Mouse (Mus musculus): Measurements from ENCODE around the gene Lat2. TPM values are rescaled to one million over a fixed set of nuclear protein-coding genes. Genes with fewer than 3 reads are reported as not detected.

Gene Lat2
- total RNA-seq, 2 experiments from 2014 or later: 1.7 to 2.0 TPM

DNA sequence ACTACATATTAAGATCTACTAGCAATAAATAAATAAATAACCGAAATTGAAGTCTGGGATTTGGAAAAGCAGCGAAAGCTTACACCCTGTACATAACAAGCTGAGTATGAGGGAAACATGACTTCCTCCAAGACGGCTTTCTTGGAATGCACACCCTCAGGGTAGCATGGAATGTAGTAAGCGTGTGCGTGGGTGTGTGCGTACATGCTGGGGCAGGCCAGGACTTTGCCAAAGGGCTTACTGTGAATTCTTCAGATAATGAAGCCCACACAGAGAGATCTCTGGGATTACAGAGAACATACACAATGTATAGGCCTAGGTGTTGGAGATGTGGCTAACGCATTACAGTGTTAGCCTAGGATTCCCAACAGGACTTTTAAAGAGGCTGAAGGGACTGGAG lies 37.3 kb downstream of the Lat2 start:
- intact Hi-C loops (cut with DNase I): no loop called here
- DNase-seq (ENCODE audit: low spot score): no peak

DNA sequence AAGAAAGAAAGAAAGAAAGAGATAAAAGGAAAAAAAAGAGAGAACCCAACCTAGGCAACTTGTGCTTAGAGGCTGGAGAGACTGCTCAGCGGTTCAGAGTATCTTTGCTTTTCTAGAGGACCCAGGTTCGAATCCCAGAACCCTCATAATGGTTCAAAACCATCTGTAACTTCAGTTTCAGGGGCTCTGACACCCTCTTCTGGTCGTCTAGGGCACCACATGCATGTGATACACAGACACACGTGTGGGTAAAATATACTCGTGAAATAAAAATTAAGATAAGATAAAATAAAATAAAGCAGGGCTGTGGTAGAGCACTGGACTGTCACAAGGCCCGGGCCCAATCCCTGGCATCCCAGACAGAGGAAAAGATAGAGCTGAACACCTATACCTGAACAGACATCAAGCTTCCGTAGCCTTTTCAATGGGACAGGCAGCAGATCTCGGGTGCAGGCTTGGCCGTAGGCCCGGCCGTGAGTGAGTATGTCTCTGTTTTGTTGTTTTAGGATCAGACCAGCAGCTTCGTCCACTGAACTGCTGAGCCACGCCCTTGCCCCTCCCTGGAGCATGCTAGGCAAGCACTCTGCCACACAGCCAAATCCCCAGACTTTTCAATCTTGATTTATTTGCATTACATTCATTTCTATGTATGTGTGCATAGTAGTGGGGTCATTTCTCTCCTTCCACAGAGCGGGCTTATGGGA lies 38.2 kb downstream of the Lat2 start:
- no peak for DNase-seq (ENCODE audit: low spot score)
- intact Hi-C loops (cut with DNase I): no loop called here

DNA sequence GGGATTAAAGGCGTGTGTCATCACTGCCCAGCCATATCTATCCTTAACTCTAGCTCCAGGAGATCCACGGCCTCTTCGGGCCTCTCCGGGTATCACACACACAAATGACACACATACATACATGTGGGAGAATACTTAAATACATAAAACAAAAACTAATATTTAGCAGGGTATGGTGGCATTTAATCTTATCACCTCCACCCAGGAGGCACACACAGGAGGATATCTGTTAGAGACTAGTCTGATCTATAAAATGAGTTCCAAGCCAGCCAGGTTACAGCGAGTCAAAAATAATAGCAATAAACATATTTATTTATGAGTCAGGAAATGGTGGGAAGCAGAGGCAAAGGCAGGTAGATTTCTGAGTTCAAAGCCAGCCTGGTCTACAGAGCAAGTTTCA lies 39.0 kb downstream of the Lat2 start:
- intact Hi-C loops (cut with DNase I): no loop called here
- DNase-seq (ENCODE audit: low spot score): no peak

DNA sequence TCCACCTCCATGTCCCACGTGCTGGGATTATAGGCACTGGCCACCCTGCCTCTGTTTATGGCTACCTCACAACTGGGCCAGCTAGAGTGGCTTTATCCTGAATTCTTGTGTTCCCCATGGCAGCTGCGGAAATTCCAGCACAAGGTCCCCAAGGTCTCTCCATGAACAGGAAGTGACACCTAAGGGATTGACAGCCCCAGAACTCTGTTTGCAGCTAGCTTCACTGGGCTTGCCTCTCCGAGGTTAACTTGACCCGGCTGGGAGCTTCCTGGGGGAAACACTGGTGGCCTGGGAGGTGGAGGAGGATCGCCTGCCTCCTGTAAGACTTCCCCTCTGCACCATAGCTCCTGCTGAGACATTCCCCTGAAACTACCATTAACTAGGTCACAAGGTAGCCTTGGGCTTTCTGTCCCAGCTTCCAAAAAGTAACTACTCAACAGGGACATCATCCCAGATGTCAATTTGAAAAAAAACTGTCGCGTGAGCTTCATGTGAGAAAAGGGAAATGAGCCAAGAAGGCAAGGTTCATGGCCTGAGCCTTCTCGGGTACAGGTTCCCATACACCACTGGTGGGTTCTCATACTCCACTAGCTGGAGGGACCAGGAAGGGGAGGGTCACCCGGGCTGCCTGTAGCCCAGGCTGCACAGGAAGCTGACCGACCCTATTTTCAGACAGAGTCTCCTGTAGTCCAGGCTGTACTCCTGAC lies 42.2 kb downstream of the Lat2 start:
- intact Hi-C loops (cut with DNase I): loop anchor here (1.0 kb wide), 1 partner anchor 20 kb away; the partner anchor contains the start of gene Clip2
- DNase-seq (ENCODE audit: low spot score): no peak

DNA sequence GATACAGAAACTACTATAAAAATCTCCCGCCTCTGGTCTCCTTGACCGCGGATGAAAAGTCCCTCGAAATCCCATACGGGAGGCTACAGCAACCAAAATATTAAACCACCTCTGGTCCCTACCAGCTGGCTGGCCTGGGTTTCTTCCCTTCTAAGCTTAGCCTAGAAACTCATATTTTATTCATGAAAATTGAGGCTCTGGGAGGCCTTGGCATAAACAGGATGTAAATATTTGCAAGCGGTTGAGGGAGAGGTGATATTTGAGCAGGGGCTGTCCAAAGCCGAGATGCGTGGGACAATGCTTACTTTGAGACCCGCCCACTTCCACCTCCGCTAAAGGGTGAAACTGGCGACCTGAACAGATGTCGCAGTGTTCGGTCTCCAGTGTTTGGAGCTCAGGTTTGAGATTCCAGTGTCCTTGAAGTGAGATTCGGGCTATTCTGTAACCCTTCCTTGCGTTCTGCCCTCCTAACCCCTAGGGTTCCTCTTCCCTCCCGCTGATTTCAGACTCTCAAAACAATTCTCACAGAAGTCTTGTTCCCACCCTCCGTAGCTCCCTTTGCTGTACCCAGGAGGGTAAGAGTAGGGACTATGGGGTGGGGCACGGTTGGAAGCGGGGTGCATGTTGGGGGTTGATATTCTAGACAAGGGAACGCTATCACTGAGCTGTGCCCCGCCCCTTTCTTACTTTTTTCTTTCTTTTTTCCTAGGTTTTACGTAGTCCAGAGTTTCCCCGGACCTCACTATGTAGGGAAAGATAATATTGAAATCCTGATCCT lies 42.9 kb downstream of the Lat2 start:
- no peak for DNase-seq (ENCODE audit: low spot score)
- intact Hi-C loops (cut with DNase I): loop anchor here (1.0 kb wide), 1 partner anchor 20 kb away; the partner anchor contains the start of gene Clip2

DNA sequence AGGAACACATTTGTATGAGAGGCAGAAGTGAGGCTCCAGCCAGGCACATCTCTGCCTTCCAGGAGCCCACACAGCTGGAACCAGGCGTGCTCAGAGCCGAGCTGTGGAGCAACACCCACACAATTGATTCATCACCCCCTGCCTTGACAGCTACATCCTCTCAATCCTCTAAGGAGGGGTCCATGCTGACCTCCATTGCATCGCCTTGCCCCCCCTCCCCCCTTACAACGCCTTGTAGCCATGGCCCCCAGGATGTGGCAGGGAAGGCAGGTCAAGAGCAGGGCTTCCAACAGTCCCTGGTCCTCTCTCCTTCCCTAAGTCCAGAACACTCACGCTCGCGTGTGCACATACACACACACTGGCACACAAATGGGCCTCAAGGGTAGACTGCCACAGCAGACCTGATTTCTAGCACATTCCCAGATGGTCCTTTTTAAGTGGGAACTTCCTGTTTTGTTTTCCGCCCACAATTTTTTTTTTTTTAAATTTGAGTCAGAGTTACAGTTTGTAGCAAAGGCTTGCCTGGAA lies 45.8 kb downstream of the Lat2 start:
- intact Hi-C loops (cut with DNase I): loop anchor here (2.0 kb wide), 1 partner anchor 14 kb away; no protein-coding TSS in a partner anchor
- DNase-seq (ENCODE audit: low spot score): no peak

DNA sequence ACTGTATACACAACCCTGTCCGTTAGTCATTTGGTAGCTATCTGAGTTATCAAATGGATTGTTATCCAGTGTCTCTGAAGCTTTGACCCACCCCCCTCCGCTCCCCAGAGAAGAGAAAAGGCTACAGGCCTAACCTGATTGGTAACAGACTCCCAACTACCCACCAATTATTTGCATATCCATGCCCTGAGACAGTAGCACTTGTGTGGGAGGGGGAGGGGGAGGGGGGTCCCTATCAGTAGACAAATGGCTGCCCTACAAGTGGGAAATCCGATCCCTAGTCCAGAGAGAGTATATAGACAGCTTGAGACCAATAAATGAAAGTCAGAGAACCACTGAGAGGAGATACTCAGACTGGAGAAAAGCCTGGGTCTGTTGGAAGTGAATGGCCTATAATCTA lies 46.8 kb downstream of the Lat2 start:
- intact Hi-C loops (cut with DNase I): loop anchor here (2.0 kb wide), 1 partner anchor 13 kb away; no protein-coding TSS in a partner anchor
- no peak for DNase-seq (ENCODE audit: low spot score)

DNA sequence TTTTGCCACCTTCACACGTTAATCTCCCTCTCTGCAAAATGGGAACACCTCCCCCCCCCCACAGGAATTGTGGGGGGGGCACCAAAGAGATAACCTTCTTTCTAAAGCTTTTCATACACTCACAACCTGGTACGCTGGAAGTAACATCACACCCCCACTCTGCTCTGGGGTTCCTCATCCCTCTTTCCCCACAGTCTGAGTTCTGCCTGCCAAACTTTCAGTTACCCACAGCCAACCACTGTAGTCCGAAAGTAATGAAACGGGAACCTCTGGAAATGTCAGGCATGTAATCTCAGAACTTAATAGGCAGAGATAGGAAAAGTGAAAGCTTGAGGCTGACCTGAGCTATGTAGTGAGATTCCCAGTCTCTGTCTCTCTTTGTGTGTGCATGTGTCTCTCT lies 47.4 kb downstream of the Lat2 start:
- intact Hi-C loops (cut with DNase I): no loop called here
- DNase-seq (ENCODE audit: low spot score): no peak

DNA sequence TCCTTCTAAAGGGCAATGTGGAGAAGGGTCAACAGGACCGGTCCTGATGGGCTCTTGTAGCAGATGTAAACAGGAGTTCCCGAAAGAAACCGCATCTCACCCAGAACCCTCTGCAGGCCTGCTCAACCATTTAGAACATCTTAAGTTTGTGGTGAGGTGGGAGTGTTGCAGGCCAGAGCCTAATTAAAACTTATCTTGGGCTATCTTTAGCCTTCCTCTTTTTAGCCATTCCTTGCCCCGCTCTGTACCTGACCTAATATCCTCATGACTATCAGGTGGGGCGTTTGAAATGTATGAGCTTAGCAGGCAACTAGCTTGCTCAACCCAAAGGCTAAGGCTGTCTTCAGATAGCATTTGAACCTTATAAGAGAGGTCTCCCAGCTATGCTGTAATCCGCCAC lies 49.1 kb downstream of the Lat2 start:
- intact Hi-C loops (cut with DNase I): no loop called here
- no peak for DNase-seq (ENCODE audit: low spot score)

DNA sequence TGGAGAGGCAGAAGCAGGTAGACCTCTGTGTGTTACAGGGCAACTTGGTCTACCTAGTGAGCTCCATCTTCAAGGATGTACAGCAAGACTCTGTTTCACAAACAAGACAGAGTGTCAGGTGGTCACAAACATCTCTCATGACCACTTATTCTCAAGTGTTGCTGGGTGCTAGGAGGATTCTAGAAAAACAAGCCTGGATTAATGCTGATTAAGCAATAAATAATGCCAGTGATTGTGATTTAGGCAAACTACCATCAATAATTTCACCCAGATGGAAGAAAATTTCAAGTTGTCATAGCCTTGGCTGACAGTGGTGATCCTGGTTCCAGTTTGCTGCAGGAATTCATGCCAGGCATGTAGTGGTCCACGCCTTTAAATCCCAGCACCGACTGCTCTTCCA lies 50.6 kb downstream of the Lat2 start:
- intact Hi-C loops (cut with DNase I): no loop called here
- no peak for DNase-seq (ENCODE audit: low spot score)

DNA sequence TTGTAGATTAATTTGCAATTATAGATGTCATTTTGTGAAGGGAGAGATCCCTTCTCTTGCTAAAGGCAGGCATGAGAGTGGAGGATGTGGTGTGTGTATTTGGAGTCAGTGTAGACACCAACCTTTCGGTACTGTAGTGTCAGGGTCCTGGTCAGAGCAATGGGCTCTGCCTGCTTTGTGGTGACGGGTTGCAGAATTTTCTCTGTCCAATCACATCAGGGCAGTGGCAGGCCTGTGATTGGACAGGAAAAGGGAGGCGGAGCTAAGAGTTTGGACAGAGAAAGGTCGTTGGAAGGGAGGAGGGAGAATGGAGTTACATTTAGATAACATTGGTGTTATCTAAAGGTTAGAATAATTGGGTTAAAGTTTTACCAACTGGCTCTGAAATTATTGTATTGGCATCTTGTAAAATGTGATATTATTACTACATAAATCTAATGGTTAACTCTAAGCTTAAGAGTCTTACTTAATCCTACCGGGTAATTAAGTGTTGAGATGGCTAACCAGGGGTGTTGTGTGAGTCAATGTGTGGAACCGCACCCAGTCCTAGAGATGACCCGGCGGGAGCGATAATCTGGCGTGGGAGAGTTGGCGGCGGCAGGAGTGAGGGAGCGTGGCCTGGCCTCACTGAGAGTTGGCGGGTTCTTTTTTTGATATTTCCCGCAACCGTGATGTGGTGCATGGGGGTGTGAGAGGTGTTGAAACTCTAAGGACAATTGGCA lies 54.2 kb downstream of the Lat2 start:
- DNase-seq (ENCODE audit: low spot score): no peak
- intact Hi-C loops (cut with DNase I): no loop called here

DNA sequence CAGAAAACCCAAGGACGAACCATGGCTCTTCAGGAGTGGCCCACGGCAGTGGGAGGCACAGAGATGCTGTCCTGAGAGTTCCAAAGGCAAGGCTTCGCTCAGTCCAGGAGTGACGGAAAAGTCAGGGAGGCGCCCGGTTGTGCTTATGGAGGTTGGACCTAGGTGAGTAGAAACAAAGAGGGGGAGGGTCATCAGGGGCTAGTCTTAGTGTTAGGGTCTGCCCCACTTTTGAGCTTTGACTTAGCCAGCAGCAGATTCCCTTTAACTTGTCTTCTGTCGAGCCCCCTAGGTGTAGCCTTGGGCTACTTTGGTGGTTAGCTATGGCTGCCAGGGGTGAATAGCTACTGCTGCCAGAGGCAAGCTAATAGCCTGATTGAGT lies 54.8 kb downstream of the Lat2 start, which contains the start of gene Syna:
Gene Syna, minus strand, starts transcription at position 101 of the 379 bp plus-strand sequence.
- intact Hi-C loops (cut with DNase I): no loop called here
- DNase-seq (ENCODE audit: low spot score): no peak

DNA sequence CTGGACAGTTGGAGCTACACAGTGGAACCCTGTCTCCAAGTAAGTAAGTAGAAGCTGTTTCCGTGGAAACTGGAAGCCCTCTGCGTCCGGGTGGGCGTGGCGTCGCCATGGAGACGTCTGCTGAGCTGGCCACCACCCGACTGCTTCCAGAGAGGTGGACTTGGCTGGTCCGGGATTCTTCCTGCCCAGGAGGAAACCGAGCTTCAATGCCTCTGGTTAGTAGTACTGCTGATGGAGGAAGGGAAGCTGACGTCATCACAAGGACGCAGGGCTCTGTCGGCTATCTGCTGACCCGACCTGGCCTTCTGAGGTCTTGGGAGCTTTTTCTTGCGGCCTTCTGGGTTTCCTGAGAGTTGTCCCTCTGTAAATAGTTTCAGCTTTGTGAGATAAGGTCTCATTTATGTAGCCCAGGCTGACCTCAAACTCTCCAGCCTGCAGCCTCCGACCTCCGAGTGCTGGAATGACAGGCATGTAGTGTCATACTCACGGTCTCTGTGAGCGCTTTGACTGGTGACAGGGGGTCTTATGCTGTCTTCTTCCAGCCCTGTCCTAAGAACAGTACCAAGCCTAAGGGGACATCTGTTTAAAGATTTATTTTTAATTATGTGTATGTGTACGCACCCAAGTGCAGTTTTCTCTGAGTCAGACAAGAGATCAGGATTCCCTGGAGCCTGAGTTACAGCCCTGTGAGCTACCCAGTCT lies 59.2 kb downstream of the Lat2 start:
- intact Hi-C loops (cut with DNase I): loop anchor here (2.0 kb wide), 1 partner anchor 13 kb away; no protein-coding TSS in a partner anchor
- peak; percentile 83 for DNase-seq (ENCODE audit: low spot score)

DNA sequence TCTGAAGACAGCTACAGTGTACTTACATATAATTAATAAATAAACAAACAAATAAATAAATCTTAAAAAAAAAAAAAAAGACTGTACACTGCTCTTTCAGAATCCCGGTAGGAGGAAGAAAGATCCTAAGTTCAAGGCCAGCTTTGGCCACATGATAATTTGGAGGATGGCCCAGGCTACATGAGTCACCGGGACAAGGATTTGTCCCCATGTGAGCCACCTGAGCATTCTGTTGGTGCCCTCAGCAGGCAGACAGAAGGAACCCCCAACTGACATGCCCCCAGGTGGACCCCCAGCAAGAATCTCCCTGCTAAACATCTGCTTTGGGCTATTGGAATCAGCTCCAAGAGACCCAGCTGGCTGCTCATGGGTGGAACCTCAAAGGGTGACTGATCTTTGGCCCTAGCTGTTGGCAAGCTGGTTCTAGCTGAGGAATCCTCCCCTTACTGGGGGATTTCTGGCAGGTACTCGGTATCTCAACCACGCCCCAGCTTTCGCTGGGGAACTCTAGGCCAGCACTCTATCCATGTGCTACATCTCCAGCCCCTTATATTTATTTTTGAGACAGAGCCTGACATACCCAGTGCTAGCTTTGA lies 60.8 kb downstream of the Lat2 start:
- no peak for DNase-seq (ENCODE audit: low spot score)
- intact Hi-C loops (cut with DNase I): loop anchor here (2.0 kb wide), 1 partner anchor 15 kb away; no protein-coding TSS in a partner anchor

DNA sequence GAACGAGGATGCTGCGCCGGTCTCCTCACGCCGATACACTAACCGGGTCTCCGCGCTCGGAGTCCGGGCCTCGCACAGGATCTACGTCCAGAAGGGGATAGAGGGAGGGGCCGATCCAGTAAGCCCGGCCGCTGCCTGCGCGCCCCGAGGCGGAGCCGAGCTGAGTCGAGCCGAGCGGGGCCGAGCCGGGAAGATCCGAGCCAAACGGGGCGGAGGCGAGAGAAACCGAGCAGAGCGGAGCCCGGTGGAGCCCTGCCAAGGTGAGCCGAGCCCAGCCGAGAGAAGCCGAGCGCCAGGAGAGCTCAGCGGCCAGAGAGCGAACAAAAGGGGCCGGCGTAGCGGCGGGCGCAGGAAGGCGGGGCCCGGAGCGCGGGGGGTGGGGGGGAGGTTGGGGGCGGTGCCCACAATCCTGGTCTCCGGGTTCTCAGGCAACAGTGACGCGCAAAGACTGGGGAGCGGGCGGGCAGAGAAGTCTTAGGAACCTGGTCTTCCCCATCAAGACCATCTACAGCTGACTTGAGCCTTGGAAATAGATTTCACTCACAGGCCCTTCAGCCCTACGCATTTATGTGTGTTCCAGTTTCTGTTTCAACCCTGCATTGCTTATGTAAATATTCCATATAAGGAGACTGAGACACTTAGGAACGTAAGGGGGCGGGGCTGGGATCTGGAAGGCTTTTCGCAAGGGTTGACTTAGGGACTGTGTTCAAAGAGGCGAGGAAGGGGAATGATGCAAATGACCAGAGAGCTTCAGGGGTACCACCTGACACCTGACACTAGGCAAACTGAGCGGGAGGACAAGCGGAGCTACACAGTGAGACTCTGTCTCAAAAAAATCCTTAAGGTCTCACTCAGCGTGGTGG lies 62.5 kb downstream of the Lat2 start, which contains the start of gene Clip2:
Gene Clip2, minus strand, starts transcription at position 325 of the 863 bp plus-strand sequence.
- intact Hi-C loops (cut with DNase I): loop anchor here (1.0 kb wide), 1 partner anchor 20 kb away; no protein-coding TSS in a partner anchor
- peak; percentile 96 for DNase-seq (ENCODE audit: low spot score)

DNA sequence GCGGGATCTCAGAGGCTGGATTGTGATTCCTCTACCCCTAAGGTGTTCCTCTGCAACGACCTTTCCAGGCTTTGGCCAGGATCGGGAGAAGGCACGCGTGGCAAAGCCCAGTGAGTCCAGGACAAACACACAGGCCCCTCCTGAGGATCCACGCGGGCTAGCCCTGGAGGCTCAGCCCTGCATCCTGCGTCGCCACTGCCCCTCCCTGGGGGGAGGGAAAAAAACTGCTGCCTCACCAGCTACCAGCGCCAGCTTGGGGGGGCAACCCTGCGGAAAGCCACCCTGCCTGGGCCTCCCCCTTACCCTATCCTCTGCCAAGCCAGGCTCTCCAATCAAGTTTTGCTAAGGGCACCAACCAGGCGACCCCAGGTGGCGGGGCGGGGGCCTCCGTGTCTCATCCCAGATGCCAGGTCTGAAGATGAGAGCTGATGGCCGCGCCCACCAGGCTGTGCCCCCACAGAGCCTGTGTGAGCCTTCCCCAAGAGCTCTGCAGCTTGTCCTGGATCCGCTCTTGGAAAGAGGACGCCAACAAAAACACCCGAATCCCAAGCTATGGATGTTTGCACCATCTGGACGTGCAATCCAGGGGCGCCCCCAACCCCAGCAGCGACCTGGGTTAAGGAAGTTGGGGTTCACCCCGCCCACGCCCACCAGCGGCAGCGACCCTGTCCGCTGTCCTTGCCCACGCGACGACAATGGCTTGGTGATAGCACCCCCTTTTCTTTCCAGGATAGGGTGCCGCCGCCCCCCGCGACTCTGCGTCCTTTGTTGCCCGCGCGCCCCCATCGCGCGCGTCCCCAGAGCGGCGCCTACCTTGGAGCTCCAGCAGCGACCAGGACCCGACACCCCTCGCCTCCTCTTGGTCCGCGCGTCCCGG lies 63.4 kb downstream of the Lat2 start:
- intact Hi-C loops (cut with DNase I): loop anchor here (1.0 kb wide), 1 partner anchor 21 kb away; no protein-coding TSS in a partner anchor
- no peak for DNase-seq (ENCODE audit: low spot score)

DNA sequence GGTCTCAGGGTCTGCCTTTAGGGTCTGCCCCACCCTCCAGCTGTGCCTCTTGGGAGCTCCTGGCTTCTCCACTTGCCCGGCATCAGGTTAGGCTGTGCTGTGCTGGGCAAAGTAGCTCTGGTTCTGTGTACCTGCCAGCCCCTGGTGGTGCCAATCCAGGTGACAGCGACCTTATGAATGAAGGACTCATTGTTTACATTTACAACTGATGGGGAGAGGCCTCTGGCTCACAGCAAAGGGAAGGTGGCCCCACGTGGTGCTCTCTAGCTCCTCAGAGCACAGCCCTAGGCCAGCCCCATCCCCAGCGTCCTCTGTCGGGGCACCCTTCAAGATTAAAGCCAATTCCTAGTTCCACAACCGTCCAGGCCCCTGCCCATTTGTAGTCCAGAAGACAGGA lies 64.0 kb downstream of the Lat2 start:
- intact Hi-C loops (cut with DNase I): no loop called here
- no peak for DNase-seq (ENCODE audit: low spot score)

All from heart, postnatal 25 days (tissue).